ENCODE assay signal across 34 mouse cellular contexts in the genomic region with DNA sequence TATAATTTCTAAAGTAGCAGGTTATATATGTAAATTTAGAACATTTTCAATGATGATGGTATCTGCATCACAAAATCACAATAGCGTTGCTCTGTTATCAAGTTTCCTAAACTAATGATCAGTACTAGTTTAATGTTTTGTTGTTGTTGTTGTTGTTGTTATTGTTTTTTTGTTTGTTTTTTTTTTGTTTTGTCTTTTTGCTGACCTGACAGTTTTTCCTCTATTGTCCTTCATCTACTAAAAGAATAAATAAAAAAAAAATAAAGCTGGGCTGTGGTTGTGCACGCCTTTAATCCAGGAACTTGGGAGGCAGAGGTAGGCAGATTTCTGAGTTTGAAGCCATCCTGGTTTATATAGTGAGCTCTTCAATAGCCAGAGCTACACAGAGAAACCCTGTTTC.
"Had no signal": no experiment of that assay in that cellular context is flagged by ENCODE, and none has a peak within 500 bp of the region (broad histone marks: within the 10 kb centered on the region; RNA-seq: fewer than 3 reads in every experiment).

No protein-coding gene starts in this region.

- H3K4me1 ChIP-seq: heart, embryonic 12.5 days; heart, embryonic 13.5 days; heart, embryonic 15.5 days; hindbrain, embryonic 10.5 days; hindbrain, embryonic 12.5 days; hindbrain, embryonic 13.5 days; hindbrain, embryonic 15.5 days; intestine, embryonic 15.5 days; kidney, embryonic 15.5 days had no signal

- ATAC-seq: hindbrain, embryonic 16.5 days; hindbrain, postnatal 0 days; inflammation-experienced regulatory T-cells, adult 6 months; intestine, embryonic 15.5 days; intestine, embryonic 16.5 days; intestine, postnatal 0 days had no signal

- DNase-seq: heart, postnatal 10 days; heart, postnatal 14 days; heart, postnatal 36 days; heart, postnatal 4 days; kidney, adult 11 months; kidney, adult 18-20 months; kidney, adult 2 months; kidney, adult 8-10 months; kidney, adult 9 months; kidney, postnatal 10 days; kidney, postnatal 14 days; kidney, postnatal 25 days; kidney, postnatal 36 days; kidney, postnatal 4 days; layer of hippocampus, adult 9-11 months; layer of hippocampus, postnatal 36 days had no signal

- H3K36me3 ChIP-seq: heart, embryonic 12.5 days; heart, embryonic 13.5 days; heart, embryonic 15.5 days; hindbrain, embryonic 10.5 days; hindbrain, embryonic 12.5 days; hindbrain, embryonic 13.5 days; hindbrain, embryonic 15.5 days; intestine, embryonic 15.5 days; kidney, embryonic 15.5 days had no signal

- H3K4me3 ChIP-seq: heart, embryonic 12.5 days; heart, embryonic 13.5 days; heart, embryonic 15.5 days; hindbrain, embryonic 10.5 days; hindbrain, embryonic 12.5 days; hindbrain, embryonic 13.5 days; hindbrain, embryonic 15.5 days; intestine, embryonic 15.5 days; kidney, embryonic 15.5 days; layer of hippocampus, adult 2 months; left cerebral cortex, adult 2 months had no signal

- H3K4me2 ChIP-seq: heart, embryonic 12.5 days; heart, embryonic 13.5 days; heart, embryonic 15.5 days; hindbrain, embryonic 12.5 days; hindbrain, embryonic 13.5 days; hindbrain, embryonic 14.5 days; hindbrain, embryonic 15.5 days; intestine, embryonic 15.5 days; kidney, embryonic 15.5 days had no signal

- H3K27ac ChIP-seq: heart, embryonic 13.5 days; heart, embryonic 15.5 days; hindbrain, embryonic 10.5 days; hindbrain, embryonic 12.5 days; hindbrain, embryonic 13.5 days; hindbrain, embryonic 14.5 days; hindbrain, embryonic 15.5 days; hindbrain, postnatal 0 days; intestine, embryonic 15.5 days; kidney, embryonic 15.5 days; kidney, postnatal 0 days; layer of hippocampus, adult 2 months; left cerebral cortex, adult 2 months had no signal

- H3K9ac ChIP-seq: heart, embryonic 12.5 days; heart, embryonic 13.5 days; heart, embryonic 15.5 days; hindbrain, embryonic 12.5 days; hindbrain, embryonic 13.5 days; hindbrain, embryonic 14.5 days; hindbrain, embryonic 15.5 days; intestine, embryonic 15.5 days; kidney, embryonic 15.5 days had no signal

- H3K27me3 ChIP-seq: heart, embryonic 12.5 days; heart, embryonic 13.5 days; heart, embryonic 15.5 days; hindbrain, embryonic 12.5 days; hindbrain, embryonic 13.5 days; hindbrain, embryonic 15.5 days; intestine, embryonic 15.5 days; kidney, embryonic 15.5 days had no signal

- H3K9me3 ChIP-seq: heart, embryonic 12.5 days; heart, embryonic 13.5 days; heart, embryonic 15.5 days; hindbrain, embryonic 10.5 days; hindbrain, embryonic 12.5 days; hindbrain, embryonic 13.5 days; hindbrain, embryonic 15.5 days; intestine, embryonic 15.5 days; kidney, embryonic 15.5 days had no signal
